Mouse (Mus musculus) midbrain, embryonic 14.5 days (tissue): ENCODE measurements around the gene Aoc2. TPM values are rescaled to one million over a fixed set of nuclear protein-coding genes. Genes with fewer than 3 reads are reported as not detected.

Experiments
- ATAC-seq: fragments of 200-750 bp; cut with Nextera tagmentation; 2 replicates; pipeline ENCODE4 v1.8.0; 2017; ENCODE audit warnings: moderate number of reproducible peaks, moderate library complexity; ENCODE audit not compliant: low FRiP score, low TSS enrichment
- DNase-seq: peaks from one replicate; pipeline ENCODE4 v3.0.0-alpha.2; 2015
- H3K27ac ChIP-seq: fragments of 300-500 bp; sonication (generic); replicated peaks from 2 replicates; pipeline ENCODE4 v1.5.1; 2014; ENCODE audit warnings: mild to moderate bottlenecking, low read depth, low read length, moderate library complexity
- H3K27me3 ChIP-seq: fragments of 300-500 bp; sonication (generic); 2 replicates; pipeline ENCODE4 v1.6.1; 2014; ENCODE audit warnings: low read length, control low read depth, mixed read lengths; ENCODE audit not compliant: control insufficient read depth, insufficient read depth
- H3K36me3 ChIP-seq: fragments of 300-500 bp; sonication (generic); 2 replicates; pipeline ENCODE4 v1.6.1; 2014; ENCODE audit warnings: low read length, control low read depth; ENCODE audit not compliant: control insufficient read depth, insufficient read depth
- H3K4me1 ChIP-seq: fragments of 300-500 bp; sonication (generic); 2 replicates; pipeline ENCODE4 v1.6.1; 2014; ENCODE audit warnings: mild to moderate bottlenecking, antibody characterized with exemption, low read length, control low read depth; ENCODE audit not compliant: control insufficient read depth, insufficient read depth
- H3K4me2 ChIP-seq: fragments of 300-500 bp; sonication (generic); 2 replicates; pipeline ENCODE4 v1.6.1; 2014; ENCODE audit warnings: mild to moderate bottlenecking, low read length, moderate library complexity
- H3K4me3 ChIP-seq: fragments of 300-500 bp; sonication (generic); replicated peaks from 2 replicates; pipeline ENCODE4 v1.5.1; 2014; ENCODE audit warnings: low read depth, low read length
- H3K9ac ChIP-seq: fragments of 300-500 bp; sonication (generic); replicated peaks from 2 replicates; pipeline ENCODE4 v1.6.1; 2014; ENCODE audit warnings: mild to moderate bottlenecking, low read length, moderate library complexity
- H3K9me3 ChIP-seq: fragments of 300-500 bp; sonication (generic); 2 replicates; pipeline ENCODE4 v1.6.1; 2016; ENCODE audit warnings: low read length, control low read depth, mixed read lengths; ENCODE audit not compliant: control insufficient read depth
- WGBS: fragments of 180-500 bp; shearing (Covaris S2); extraction: QIAGEN DNeasy Blood & Tissue Kit; methylation state at CpG from one replicate; pipeline ENCODE4 v1.1.7; 2014; 5-methylcytosine and 5-hydroxymethylcytosine counted together
- polyA plus RNA-seq: library from polyadenylated mRNA; unstranded; fragments of >200 nt; fragmentation: Nextera tagmentation; extraction: Ambion mirVana; gene quantifications from 2 replicates; pipeline ENCODE4 v1.2.1, GENCODE M21; 2014

The Aoc2 gene
- polyA plus RNA-seq, 1 experiment from 2014 or later: 1.7 TPM

GRCm38 (mm10) chr11:101338123-101338760 lies 13.4 kb downstream of the Aoc2 start:
- peak overlapping the region; percentile 29 for H3K4me3 ChIP-seq
- ATAC-seq (peak; percentile 74; the same call in 1 of the 2 replicates), DNase-seq (peak; percentile 78)
- no peaks in the 10 kb centered on the region for H3K27me3 ChIP-seq
- H3K9ac ChIP-seq: peak overlapping the region; percentile 27; the same call in 1 of the 2 replicates
- H3K9me3 ChIP-seq: no peaks in the 10 kb centered on the region
- peak overlapping the region; percentile 57 for H3K4me2 ChIP-seq
- 1% methylated on average over 9 of the region's 9 CpGs for WGBS
- peaks cover 13% of the 10 kb centered on the region; the same call in 1 of the 2 replicates for H3K4me1 ChIP-seq
- H3K36me3 ChIP-seq: no peaks in the 10 kb centered on the region
- H3K27ac ChIP-seq: peak overlapping the region; percentile 67

GRCm38 (mm10) chr11:101347083-101347775 lies 22.4 kb downstream of the Aoc2 start:
- Histone ChIP-seq H3K4me2 (no peak overlapping the region), H3K27ac (no peak overlapping the region), H3K4me3 (no peak overlapping the region), H3K9ac (no peak overlapping the region), H3K9me3 (no peaks in the 10 kb centered on the region), H3K27me3 (no peaks in the 10 kb centered on the region), H3K36me3 (no peaks in the 10 kb centered on the region), H3K4me1 (no peaks in the 10 kb centered on the region)
- 75% methylated on average over 10 of the region's 10 CpGs for WGBS
- no peak for ATAC-seq
- no peak for DNase-seq

- Histone ChIP-seq H3K4me2 (no peak overlapping the region), H3K27ac (no peak overlapping the region), H3K4me3 (no peak overlapping the region), H3K27me3 (no peaks in the 10 kb centered on the region), H3K36me3 (no peaks in the 10 kb centered on the region), H3K4me1 (no peaks in the 10 kb centered on the region), H3K9ac (no peak overlapping the region), H3K9me3 (no peaks in the 10 kb centered on the region)
- ATAC-seq (no peak), DNase-seq (no peak)
- 84% methylated on average over 7 of the region's 7 CpGs for WGBS
Observed at GRCm38 (mm10) chr11:101348774-101349173, 23.9 kb downstream of the Aoc2 start.

GRCm38 (mm10) chr11:101349216-101349615 lies 24.4 kb downstream of the Aoc2 start:
- Histone ChIP-seq H3K9me3 (no peaks in the 10 kb centered on the region), H3K36me3 (no peaks in the 10 kb centered on the region), H3K27me3 (no peaks in the 10 kb centered on the region), H3K4me2 (no peak overlapping the region), H3K27ac (no peak overlapping the region), H3K4me3 (no peak overlapping the region), H3K4me1 (no peaks in the 10 kb centered on the region), H3K9ac (no peak overlapping the region)
- no peak for ATAC-seq
- 90% methylated on average over 3 of the region's 3 CpGs for WGBS
- no peak for DNase-seq

GRCm38 (mm10) chr11:101351100-101351720 lies 26.3 kb downstream of the Aoc2 start:
- no peak overlapping the region for H3K4me2 ChIP-seq
- no peak for DNase-seq
- no peak for ATAC-seq
- H3K4me3 ChIP-seq: no peak overlapping the region
- 49% methylated on average over 11 of the region's 11 CpGs for WGBS
- no peak overlapping the region for H3K9ac ChIP-seq
- no peaks in the 10 kb centered on the region for H3K27me3 ChIP-seq
- H3K9me3 ChIP-seq: no peaks in the 10 kb centered on the region
- H3K36me3 ChIP-seq: no peaks in the 10 kb centered on the region
- H3K27ac ChIP-seq: no peak overlapping the region
- no peaks in the 10 kb centered on the region for H3K4me1 ChIP-seq

- H3K4me2 ChIP-seq: no peak overlapping the region
- H3K4me3 ChIP-seq: no peak overlapping the region
- H3K9me3 ChIP-seq: no peaks in the 10 kb centered on the region
- H3K4me1 ChIP-seq: no peaks in the 10 kb centered on the region
- DNase-seq (no peak), ATAC-seq (no peak)
- H3K36me3 ChIP-seq: no peaks in the 10 kb centered on the region
- no peak overlapping the region for H3K27ac ChIP-seq
- WGBS: 83% methylated on average over 3 of the region's 3 CpGs
- no peak overlapping the region for H3K9ac ChIP-seq
- H3K27me3 ChIP-seq: no peaks in the 10 kb centered on the region
Observed at GRCm38 (mm10) chr11:101351721-101352111, 26.9 kb downstream of the Aoc2 start.

- Histone ChIP-seq H3K9ac (no peak overlapping the region), H3K27ac (no peak overlapping the region), H3K4me1 (no peaks in the 10 kb centered on the region), H3K36me3 (no peaks in the 10 kb centered on the region), H3K27me3 (no peaks in the 10 kb centered on the region), H3K4me2 (no peak overlapping the region), H3K9me3 (no peaks in the 10 kb centered on the region), H3K4me3 (no peak overlapping the region)
- no peak for ATAC-seq
- 92% methylated on average over 12 of the region's 12 CpGs for WGBS
- DNase-seq: no peak
Observed at GRCm38 (mm10) chr11:101353436-101353835, 28.6 kb downstream of the Aoc2 start.

- Histone ChIP-seq H3K4me2 (no peak overlapping the region), H3K27ac (no peak overlapping the region), H3K4me1 (no peaks in the 10 kb centered on the region), H3K9ac (no peak overlapping the region), H3K27me3 (no peaks in the 10 kb centered on the region), H3K36me3 (no peaks in the 10 kb centered on the region), H3K9me3 (no peaks in the 10 kb centered on the region), H3K4me3 (no peak overlapping the region)
- DNase-seq (no peak), ATAC-seq (no peak)
- WGBS: 85% methylated on average over 5 of the region's 5 CpGs
Observed at GRCm38 (mm10) chr11:101354438-101355010, 29.7 kb downstream of the Aoc2 start.
